Mouse (Mus musculus): ENCODE results near the gene Rab23.
"Not testable (repeated sequence)": the region's sequence is repeated elsewhere in the genome, so short reads cannot be mapped to it uniquely, and the experiment has no call there.

Gene Rab23

DNA sequence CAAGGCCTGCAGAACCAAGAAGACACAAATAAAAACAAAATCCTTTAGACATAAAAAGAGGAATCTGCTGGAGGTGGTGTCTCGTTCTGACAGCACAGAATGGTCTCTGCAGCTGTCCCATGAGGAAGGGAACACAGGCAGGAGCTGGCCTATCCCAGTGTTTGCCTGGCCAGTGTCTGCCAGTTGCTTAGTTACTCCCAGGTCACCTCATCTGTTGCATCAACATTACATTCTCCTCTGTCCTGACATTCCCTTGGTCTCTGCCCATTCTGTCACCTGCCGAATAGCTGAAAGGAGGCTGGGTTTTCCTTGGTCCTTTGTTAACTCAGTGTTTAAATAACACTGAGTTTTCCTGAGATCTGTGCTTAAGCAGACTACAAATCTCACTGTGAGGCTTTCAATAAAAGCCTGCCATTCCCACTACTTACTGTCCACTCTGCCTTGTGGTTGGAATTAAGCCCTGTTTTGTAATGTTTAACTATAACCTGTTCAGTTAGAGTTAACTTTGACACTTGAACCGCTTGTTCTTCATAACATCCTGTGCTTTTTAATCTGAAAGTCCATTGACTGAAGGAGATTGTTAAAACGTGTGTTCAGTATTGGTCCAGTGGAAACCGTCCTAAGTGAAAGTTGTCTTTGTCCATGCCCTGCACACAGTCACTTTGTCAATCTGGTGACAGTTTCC, 14.5 kb downstream of the Rab23 start:
- no peak for DNase-seq

DNA sequence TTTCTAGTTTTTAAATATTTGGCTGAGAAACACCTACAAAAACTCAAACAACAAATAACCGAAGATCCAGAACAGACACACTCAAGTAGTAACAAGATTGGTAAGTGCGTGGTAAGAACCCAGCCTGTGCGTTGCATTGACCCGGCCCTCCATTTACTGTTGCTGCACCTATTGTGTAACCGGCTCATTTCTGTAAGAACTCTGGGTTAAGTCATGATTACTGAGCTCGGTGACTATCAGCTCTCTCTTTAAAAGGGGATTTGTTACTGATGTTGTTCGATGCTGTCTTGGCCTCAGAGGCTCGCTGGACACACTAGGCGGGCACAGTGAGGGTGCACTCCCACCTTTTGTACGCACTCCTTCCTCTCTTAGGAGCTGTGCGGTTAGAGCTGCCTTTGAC, 18.6 kb downstream of the Rab23 start:
- no peak for DNase-seq

DNA sequence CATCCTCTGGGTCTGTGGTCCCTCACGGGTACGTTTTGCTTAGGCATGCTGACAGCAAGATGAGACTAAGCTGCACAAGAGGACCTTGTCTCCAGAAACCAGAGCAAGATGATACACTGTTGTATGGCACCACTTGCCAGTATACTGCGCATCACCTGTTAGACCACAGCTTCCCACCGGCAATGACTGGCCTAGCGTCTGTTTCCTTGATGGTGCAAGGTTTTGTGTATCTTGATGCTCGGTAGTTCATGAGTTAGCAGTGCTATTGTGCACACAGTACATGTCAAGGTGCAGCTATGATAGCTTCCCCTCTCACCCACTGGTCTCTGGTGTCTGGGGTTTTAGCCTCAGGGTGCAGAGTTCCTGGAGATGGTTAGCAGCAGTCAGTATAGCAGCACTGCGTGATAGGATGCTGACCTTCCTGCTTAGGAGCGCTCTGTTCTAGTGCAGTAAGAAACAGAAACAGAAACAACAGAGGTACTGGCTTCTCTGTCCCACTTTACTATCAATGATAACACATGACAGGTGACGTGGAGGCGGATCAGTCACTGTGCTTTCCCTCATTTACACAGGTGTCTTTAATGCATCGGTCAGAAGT, 19.1 kb downstream of the Rab23 start:
- DNase-seq = no peak

DNA sequence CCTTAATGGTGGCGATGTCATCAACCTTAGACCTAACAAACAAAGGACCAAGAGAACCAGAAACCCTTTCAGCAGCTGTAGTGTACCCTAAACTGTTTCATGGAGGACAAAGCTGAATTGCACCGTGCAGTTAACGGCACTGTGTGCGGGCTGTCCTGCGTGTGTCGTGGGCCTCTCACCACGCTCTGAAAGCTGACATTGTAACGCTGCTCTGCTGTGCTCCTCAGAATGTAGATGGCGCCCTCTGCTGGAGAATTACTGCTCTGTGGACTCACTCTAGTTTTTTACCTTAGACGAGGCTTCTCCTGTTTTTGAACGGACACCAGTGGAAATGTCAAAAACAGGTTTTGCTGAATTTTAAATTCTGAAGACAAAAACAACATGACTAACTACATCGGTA, 19.6 kb downstream of the Rab23 start:
- peak; percentile 89 for DNase-seq

DNA sequence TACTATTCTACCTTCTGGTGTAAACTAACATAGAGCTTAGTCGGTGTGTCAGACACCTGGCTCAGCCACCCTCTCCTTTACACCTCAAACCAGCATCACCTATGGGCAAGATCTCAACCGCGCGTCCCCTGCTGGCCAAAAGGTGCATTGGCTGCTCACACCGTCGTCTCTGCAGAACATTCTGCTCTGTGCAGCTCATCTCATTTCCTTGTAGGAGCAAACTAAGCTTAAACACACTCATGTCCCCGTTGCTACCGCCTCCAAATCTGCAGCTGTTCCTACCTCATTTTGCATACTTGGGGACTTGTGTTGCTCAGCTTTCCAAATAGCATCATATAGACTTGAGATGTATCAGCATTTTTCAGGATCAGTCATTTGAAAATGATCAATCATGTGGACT, 23.2 kb downstream of the Rab23 start:
- peak; percentile 35 for DNase-seq

DNA sequence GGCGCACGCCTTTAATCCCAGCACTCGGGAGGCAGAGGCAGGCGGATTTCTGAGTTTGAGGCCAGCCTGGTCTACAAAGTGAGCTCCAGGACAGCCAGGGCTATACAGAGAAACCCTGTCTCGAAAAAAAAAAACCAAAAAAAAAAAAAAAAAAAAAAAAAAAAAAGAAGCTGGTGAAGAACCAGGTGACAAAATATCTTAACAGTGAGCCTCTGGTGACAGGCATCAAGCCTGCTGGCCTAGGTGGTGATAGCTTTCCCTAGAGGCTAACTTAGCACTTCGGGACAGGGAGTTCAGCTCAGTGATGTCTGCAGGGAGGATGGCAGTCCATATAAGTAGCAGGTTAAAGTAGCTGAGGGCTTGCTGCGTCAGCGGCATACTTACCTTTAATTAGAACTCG, 25.1 kb downstream of the Rab23 start:
- DNase-seq = not testable (repeated sequence)

DNA sequence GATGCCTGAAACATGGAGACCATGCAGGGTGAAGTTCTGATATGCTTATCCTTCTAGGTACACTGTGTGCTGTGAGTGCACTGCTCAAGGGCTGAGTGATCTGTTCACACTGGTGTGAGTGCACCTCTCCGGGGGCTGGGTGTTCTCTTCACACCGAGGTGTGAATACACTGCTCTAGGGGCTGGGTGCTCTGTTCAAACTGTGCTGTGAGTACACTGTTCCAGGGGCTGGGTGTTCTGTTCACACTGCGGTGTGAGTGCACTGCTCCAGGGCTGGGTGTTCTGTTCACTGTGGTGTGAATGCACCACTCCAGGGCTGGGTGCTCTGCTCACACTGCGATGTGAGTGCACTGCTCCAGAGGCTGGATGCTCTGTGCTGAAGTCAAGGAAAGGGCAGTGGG, 26.2 kb downstream of the Rab23 start:
- no peak for DNase-seq

DNA sequence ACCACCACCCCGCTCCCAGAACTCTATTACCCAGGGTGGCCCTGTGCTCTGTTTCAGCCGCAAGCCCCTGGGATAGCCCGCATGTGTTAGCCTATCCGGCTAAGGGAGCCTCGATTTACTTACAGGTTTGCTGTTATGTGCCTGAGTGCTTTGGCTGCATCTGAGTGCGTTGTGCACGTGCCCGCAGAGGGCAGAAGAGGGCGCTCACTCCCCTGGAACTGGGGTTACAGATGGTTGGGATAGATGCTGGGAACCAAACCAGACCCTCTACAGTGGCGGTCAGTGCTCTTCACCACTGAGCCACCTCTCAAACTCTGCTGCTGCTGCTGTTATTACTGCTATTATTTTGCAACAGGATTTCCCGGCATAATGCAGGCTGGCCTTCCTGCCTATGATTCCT, 29.4 kb downstream of the Rab23 start:
- DNase-seq = no peak

DNA sequence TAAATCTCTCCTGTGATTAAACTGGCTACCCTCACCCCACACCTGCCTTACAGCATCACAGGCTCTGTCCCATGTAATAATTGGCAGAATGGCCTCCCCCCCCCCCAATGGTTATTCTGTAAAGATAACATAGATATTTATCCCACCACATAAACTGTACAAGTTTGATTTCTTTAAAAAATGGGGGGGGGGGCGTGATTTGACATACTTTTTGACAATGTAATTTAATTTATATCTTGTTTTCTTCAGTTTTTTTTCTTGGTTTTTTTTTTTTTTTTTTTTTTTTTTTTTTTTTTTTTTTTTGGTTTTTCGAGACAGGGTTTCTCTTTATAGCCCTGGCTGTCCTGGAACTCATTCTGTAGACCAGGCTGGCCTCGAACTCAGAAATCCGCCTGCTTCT, 30.0 kb downstream of the Rab23 start:
- not testable (repeated sequence) for DNase-seq

DNA sequence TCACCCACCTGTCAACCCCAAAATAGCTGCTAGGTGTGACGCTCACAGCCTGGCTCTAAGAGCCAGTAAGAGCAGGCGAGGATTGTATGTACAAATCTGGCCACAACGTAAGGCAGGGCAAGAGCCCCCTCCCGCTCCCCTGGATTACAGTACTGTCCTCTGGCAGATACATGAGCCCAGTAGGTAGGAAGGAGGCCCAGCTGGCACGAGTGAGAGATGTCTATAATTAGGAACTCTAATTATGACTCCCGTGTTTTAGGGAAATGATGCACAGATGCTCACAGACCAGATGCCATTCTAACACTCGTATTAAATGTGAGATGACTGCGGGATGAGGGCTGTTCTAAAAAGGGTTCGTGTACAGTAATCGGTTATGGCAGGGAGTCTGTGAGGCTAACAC, 31.6 kb downstream of the Rab23 start:
- no peak for DNase-seq

DNA sequence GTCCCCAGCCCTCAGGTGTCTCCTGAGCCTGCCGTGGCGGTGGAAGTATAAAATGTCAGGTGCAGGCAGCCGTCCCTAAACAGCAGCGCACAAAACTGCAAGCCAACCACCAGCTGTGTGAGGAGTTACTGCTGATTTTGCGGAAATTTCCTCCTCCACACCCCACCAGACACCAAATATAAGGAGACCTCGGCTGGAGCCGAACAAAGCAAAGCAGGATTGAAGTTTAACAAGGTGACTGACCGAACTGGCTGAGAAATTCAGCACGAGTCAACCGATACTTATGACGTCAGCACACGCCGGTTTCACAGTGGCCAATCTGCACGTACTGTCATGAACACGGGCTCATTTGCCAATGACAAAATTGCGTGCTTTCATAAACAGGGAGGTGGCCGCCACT, 34.4 kb downstream of the Rab23 start:
- DNase-seq = no peak

DNA sequence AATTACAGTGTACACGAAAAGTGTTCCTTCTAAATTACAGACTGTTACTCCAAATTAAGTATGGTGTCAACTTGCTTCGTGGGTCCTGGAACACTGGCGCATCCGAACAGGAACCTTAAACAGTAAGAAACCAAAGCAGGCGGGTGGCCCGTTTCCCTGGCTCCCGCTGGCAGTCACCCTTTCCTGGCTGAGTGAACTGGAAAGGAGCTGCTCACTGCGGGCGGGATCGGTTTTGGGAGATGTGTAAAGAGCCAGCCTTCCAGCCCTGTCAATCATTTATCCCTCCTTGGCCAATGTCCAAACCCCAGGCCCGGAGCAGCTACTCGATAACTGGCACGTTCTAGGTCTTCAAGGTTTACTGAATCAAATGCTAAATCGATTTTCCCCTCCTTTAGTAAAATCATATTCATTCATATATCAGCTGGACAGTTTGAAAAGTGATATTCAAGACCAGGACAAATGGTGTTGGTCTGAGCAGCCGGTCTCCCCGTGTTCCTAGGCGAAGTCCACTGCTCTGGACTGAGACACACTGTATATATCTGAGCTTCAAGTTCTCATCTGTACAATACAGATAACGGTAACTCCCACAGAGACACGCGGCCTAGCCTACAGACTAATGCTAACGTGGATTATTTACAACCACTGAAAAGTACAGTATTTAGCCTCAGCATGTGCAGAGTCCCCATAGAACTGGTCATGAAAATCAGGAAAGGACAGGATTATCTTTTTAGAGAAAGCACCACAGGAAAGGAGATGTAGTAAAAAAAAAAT, 35.5 kb downstream of the Rab23 start:
- DNase-seq = no peak

DNA sequence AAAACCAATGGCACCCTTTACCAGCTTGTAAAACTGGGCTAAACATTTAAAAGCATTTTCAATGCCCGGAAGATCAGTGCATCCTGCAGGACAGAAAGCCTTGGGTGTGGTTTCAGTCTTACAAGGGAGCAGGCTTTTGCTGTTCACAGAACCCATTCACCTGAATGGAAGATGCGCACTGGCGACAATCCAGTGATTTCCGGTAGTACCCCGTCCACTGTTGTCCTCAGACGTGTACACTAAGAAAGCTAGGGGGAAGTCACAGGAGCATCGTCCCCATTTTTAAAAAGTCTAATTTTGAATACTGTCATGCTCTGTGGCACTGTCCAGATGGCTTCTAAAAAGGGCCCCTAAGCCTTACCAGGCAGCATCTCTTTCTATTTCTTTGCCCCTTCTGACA, 36.1 kb downstream of the Rab23 start:
- DNase-seq = no peak

DNA sequence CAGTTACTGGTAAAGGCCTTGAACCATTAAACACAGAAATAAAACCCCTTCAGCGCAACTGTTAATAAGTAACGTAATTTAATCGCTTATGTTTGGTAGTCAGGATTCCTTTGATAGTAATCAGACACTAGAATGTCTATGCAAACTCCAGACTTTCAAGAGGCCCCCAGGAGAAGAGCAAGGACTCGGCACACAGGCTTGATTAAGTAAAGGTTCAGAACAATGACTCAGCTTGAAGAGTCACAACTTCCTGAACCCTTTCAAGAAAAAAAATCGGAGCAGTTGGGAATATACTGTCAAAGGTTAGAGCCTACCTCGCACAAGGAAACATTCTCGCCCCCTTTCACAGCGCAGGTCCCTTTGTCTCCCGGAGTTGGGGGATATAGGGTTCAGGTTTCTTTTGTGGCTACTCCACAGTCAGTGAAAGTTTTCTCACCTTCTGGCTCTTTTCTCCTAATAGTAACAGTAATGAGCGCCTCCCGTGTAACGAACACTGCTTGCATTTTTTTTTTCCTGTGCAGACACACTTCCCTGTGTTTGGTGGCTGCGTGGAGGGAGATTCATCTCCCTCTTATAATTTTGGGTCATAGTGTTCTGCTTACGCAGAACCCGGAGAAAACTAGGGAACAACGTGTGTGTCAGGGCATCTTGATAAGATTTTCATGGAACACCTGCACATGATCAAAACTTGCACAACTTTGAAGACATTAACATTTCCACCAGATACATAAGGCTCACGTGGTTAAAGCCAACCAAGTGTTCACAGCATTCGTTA, 36.8 kb downstream of the Rab23 start:
- peak; percentile 26 for DNase-seq

DNA sequence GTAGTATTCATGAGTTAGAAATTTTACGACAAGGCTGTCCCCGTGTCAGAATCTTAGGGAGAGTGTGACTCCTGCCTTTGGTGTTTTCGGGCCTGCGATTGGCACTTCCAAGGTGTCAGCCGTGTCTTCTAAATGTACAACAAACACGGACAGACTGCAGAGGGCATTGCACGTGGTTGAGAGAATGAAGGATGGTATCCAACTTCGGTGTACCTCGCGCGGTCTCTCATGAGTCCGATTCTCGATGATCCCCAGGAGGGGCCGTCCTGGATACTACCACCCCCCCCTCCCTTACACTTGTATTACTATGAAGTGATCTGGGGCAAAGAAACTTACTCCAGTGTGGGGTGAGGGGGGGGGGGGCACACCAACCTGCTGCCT, 37.3 kb downstream of the Rab23 start:
- peak; percentile 46 for DNase-seq

DNA sequence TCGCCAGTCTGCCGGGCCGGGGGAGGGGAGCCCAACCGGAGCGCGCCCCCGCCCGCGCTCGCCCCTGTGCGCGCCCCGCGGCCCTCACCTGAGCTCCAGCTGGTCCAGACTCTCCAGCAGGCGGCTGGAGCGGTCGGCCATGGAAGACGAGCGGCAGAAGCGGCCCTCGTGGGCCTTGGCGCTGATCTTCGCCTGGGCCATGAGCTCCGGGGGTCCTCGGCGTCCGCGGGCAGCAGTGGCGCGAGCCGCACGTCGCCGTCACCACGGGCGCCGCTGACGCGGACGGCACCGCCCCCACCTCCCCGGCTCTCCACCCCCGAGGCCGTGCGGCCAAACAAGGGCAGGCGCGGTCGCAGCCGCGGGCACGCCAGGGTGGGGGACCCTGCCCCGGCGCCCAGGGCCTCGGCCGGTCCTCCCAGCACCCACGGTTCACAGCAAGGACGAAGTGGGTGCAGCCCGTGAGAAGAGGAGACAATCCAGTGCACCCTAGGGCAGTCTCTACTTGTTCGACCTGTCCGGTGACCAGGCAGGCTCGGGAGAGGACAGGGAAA, 37.9 kb downstream of the Rab23 start, which contains the start of gene Bag2:
Bag2 (minus strand) TSS at position 305 of the 551 bp plus-strand sequence.
- DNase-seq = peak; percentile 78

DNA sequence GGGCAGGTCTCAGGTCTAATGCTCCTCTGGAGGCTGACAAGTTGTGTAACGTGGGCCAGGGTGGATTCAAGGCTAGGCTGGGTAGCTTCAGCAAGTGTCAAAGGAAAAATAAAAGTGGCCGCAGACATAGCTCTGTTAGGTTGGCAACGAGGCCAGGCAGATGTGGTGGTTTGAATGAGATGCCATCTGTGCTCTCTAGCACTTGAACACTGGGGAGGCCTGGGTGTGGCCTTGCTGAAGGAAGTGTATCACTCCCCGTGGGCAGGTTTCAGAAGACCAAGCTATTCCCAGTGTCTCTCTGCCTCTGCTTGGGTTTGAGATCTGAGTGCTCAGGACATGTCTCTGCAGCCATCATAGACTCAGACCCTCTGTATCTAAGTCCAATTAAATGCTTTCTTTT, 38.8 kb downstream of the Rab23 start:
- DNase-seq = no peak

DNA sequence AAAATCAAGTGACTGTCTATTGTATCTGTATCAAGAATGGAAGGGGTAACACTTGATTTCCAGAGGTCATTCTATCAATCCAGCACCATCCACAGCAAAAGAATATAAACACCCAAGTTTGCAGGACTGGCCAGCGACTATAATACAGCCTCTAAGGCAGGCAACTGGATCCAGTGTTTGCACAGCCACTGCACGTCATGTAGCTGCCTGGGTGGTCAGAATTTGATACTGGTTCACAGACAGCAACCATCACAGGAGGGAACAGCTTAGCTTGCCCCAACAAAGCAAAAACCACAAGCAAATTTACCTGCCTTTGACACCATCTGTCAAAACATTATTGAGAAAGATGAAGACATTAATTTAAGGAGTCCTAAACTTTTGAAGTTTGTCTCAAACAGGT, 44.1 kb downstream of the Rab23 start:
- DNase-seq = peak; percentile 52

DNA sequence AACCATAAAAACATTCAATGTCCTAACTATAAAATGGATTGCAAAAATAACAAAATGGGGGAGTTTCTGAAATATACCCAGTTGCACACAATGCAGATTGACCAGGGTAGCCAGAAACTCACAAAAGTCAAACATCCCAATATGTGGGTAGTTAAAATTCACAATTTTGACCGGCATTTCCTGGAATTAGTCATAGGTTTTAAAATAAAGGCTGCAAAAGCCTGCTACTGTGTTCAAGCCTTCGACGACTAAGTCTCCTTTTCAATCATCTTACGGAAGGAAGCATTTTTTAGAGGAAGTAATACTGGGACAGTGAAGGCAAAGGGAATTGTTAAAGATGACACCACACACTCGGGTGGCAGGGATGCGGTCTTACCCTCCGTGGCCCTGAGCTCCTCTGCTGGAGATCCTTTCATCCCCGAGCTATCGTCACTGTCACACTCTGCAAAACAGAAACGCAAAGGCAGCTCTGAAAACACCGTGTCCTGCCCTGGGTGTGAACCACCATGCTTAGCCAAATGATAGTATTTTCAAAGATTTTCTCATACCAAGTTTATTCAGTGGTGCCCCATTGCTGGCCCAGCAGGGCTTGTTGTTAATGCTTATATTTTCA, 45.9 kb downstream of the Rab23 start:
- DNase-seq = no peak

DNA sequence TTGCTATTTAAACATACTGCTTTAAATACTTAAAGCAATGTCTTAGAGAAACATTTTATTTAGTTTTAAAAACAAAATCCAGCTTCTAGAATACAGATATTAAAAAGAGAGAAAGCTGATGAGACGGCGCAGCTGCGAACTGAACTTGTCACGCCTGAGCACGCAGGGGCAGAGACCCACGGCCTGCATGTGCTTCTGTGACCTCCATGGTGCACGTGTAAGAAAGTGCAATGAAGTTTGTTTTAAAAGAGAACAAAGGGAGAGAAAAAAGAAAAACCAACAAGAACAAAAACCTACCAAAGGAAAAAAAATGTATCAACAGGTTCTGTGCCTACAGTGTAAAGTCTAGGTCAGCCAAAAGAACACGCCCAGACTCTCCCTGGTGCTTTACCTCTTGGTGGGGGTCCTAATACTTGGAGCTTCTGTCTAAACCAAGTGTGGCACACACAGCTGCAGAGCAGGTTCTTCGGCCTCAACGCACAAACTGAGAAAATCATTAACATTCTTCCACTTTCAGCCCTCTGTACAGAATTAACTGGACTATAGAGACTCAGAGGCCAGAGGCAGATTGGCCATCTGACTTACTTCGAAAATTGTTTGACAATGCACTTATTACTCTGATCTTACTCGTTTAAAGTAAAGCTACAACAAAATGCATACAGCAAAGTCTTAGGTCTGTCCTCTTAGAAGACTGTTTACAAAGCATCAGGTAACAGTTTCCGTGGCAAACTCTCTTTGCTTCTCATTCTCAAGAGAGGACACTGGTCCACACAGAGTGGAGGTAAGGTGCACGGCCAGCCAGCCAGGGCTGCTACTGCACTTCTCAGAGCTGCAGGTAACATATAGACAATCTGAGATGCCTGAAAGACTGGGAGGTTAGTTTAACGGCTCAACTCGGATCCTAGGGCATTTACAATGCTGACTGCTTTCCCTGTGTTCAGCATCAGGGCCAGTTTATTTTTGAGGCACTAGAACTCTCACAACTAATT, 47.1 kb downstream of the Rab23 start:
- no peak for DNase-seq

DNA sequence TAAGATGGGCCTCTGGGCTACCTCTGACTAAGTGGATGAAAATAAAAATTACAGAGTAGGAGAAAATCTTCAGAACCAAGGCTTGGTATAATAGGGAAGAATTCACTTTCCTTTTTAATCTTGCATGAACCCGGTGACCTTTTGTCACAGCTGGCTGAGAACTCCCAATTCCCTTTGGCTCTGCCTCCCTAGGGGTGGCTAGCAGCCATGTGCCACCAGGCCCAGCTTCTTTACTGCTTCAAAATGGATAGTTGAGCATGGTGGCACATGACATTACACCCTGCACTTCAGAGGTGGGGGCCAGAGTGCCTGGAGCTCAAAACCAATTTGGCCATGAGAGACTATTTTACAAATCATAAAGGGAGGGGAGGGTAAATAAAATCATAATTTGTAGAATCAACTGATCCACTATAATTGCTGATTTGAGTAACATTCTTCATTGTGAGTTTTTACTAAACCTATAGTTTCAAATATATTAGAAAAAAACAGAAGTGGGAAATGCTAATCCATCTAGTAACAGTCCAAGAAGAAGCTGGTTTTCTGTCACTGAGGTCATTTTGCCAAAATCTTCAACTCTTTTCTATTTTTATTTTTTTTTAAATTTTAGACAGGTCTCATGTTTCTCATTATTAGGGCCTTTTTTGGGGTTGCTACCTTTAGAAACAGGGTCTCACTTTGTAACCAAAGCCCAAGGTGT, 48.6 kb downstream of the Rab23 start:
- DNase-seq = no peak

Measured in embryo, embryonic 11 days (tissue).